Mouse (Mus musculus) small intestine, adult 2 months (tissue): ENCODE data around the gene H2-T24.

ENCODE experiments used
- CTCF ChIP-seq: fragments of 200-500 bp; IDR thresholded peaks from 2 replicates; pipeline ENCODE4 v1.5.1; 2012; ENCODE audit warnings: low read depth, mild to moderate bottlenecking, control low read depth, inconsistent platforms, low read length, moderate library complexity, mixed read lengths; ENCODE audit not compliant: insufficient replicate concordance, insufficient read length; ENCODE audit errors: extremely low read depth
- POLR2A ChIP-seq: fragments of 200-500 bp; IDR thresholded peaks from 2 replicates; pipeline ENCODE4 v1.6.1; 2012; ENCODE audit warnings: low read depth, mild to moderate bottlenecking, control low read depth, inconsistent platforms, low read length, moderate library complexity

GRCm38 (mm10) chr17:35967621-35968020, 52.7 kb downstream of the H2-T24 start:
- no peak for TF ChIP-seq CTCF
- TF ChIP-seq POLR2A: no peak
